Mouse (Mus musculus) lung, adult 2 months (tissue): Measurements from ENCODE around the gene Ackr1.

Experiments
- CTCF ChIP-seq: fragments of 200-500 bp; IDR thresholded peaks from 2 replicates; pipeline ENCODE4 v1.5.1; 2011; ENCODE audit warnings: mild to moderate bottlenecking, low read length, control low read depth; ENCODE audit not compliant: insufficient read depth
- POLR2A ChIP-seq: fragments of 200-500 bp; IDR thresholded peaks from 2 replicates; pipeline ENCODE4 v1.6.1; 2011; ENCODE audit warnings: low read depth, mild to moderate bottlenecking, control low read depth, low read length, borderline replicate concordance; ENCODE audit errors: extremely low read depth

- TF ChIP-seq POLR2A (no peak), CTCF (no peak)
Measured at GRCm38 (mm10) chr1:173359590-173360290, 26.2 kb upstream of the Ackr1 start.
